Mouse (Mus musculus): ENCODE measurements at regions not wholly inside any gene's neighbourhood (a gene's known extent, or its start where the extent isn't known, plus 50 kb on each side); places are given as distances from the start of the nearest gene placed in this dataset.

GRCm38 (mm10) chr1:185617691-185618090 lies 163.0 kb downstream of the Slc30a10 start:
- DNase-seq, result no peak
- WGBS, result 68% methylated on average over 4 of the region's 4 CpGs
- Histone ChIP-seq H3K4me3 (ENCODE audit: insufficient read depth, low read depth, low read length) (no peak overlapping the region), H3K27ac (ENCODE audit: insufficient read depth, low read depth, low read length) (no peak overlapping the region), H3K4me1 (ENCODE audit: control insufficient read depth, insufficient read depth, low read length) (no peaks in the 10 kb centered on the region), H3K36me3 (ENCODE audit: control insufficient read depth, insufficient read depth, low read length) (no peaks in the 10 kb centered on the region), H3K27me3 (replicated peaks; ENCODE audit: control insufficient read depth, insufficient read depth, low read length) (no peaks in the 10 kb centered on the region)
- no peak for TF ChIP-seq CTCF (conservative IDR thresholded peaks at IDR 0.05; ENCODE audit: insufficient read depth, insufficient read length, low read depth, low read length)
- no peak for TF ChIP-seq POLR2A (IDR thresholded peaks at IDR 0.05; ENCODE audit: low read depth, low read length)

- WGBS, result 45% methylated on average over 9 of the region's 9 CpGs
- TF ChIP-seq CTCF (conservative IDR thresholded peaks at IDR 0.05; ENCODE audit: insufficient read depth, insufficient read length, low read depth, low read length), result no peak
- Histone ChIP-seq H3K4me1 (ENCODE audit: control insufficient read depth, insufficient read depth, low read length) (no peaks in the 10 kb centered on the region), H3K27me3 (replicated peaks; ENCODE audit: control insufficient read depth, insufficient read depth, low read length) (no peaks in the 10 kb centered on the region), H3K27ac (ENCODE audit: insufficient read depth, low read depth, low read length) (no peak overlapping the region), H3K36me3 (ENCODE audit: control insufficient read depth, insufficient read depth, low read length) (no peaks in the 10 kb centered on the region), H3K4me3 (ENCODE audit: insufficient read depth, low read depth, low read length) (no peak overlapping the region)
- DNase-seq, result peak; percentile 10
Observed at GRCm38 (mm10) chr1:185619011-185619410, 164.4 kb downstream of the Slc30a10 start.

- TF ChIP-seq POLR2A (IDR thresholded peaks at IDR 0.05; ENCODE audit: low read depth, low read length), result no peak
- TF ChIP-seq CTCF (conservative IDR thresholded peaks at IDR 0.05; ENCODE audit: insufficient read depth, insufficient read length, low read depth, low read length), result no peak
- DNase-seq, result no peak
- no peaks in the 10 kb centered on the region for H3K36me3 ChIP-seq (ENCODE audit: control insufficient read depth, insufficient read depth, low read length)
- H3K27ac ChIP-seq (ENCODE audit: insufficient read depth, low read depth, low read length), result no peak overlapping the region
- H3K27me3 ChIP-seq (replicated peaks; ENCODE audit: control insufficient read depth, insufficient read depth, low read length), result no peaks in the 10 kb centered on the region
- no peaks in the 10 kb centered on the region for H3K4me1 ChIP-seq (ENCODE audit: control insufficient read depth, insufficient read depth, low read length)
- WGBS, result 62% methylated on average over 3 of the region's 3 CpGs
- no peak overlapping the region for H3K4me3 ChIP-seq (ENCODE audit: insufficient read depth, low read depth, low read length)
Observed at GRCm38 (mm10) chr1:185628401-185628800, 173.8 kb downstream of the Slc30a10 start.

DNA sequence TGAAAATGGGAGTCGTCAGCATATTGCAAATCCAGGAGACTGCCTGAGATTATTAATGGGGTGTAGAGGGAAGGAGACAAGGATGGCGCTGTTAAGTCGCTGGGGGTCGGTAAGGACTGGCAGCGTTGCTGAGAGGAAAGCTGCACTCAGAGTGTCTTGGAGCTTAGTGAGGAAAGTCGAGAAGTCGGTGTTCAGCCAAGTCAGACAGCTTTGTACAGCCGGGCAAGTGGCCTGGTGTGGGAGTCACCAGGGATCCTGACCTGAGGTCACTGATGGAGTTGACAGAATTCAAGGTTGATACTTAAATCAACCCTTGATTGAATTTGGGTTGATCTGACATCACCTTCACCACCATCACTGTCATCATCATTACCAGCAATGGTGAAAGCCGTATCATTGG lies 175.3 kb downstream of the Slc30a10 start:
- 48% methylated on average over 9 of the region's 9 CpGs for WGBS
- TF ChIP-seq POLR2A (IDR thresholded peaks at IDR 0.05; ENCODE audit: low read depth, low read length) (no peak), CTCF (conservative IDR thresholded peaks at IDR 0.05; ENCODE audit: insufficient read depth, insufficient read length, low read depth, low read length) (no peak)

GRCm38 (mm10) chr1:185638631-185639030 lies 184.0 kb downstream of the Slc30a10 start:
- no peak for DNase-seq
- no peak overlapping the region for H3K4me3 ChIP-seq (ENCODE audit: insufficient read depth, low read depth, low read length)
- 89% methylated on average over 6 of the region's 6 CpGs for WGBS
- no peaks in the 10 kb centered on the region for H3K27me3 ChIP-seq (replicated peaks; ENCODE audit: control insufficient read depth, insufficient read depth, low read length)
- no peaks in the 10 kb centered on the region for H3K4me1 ChIP-seq (ENCODE audit: control insufficient read depth, insufficient read depth, low read length)
- no peaks in the 10 kb centered on the region for H3K36me3 ChIP-seq (ENCODE audit: control insufficient read depth, insufficient read depth, low read length)
- TF ChIP-seq POLR2A (IDR thresholded peaks at IDR 0.05; ENCODE audit: low read depth, low read length) (no peak), CTCF (conservative IDR thresholded peaks at IDR 0.05; ENCODE audit: insufficient read depth, insufficient read length, low read depth, low read length) (no peak)
- no peak overlapping the region for H3K27ac ChIP-seq (ENCODE audit: insufficient read depth, low read depth, low read length)

More for the DNA sequence above, 175.3 kb downstream of the Slc30a10 start:
- no peaks in the 10 kb centered on the region for H3K36me3 ChIP-seq (ENCODE audit: control insufficient read depth, insufficient read depth, low read length)
- H3K27ac ChIP-seq (ENCODE audit: insufficient read depth, low read depth, low read length), result no peak overlapping the region
- H3K4me3 ChIP-seq (ENCODE audit: insufficient read depth, low read depth, low read length), result no peak overlapping the region
- no peaks in the 10 kb centered on the region for H3K27me3 ChIP-seq (replicated peaks; ENCODE audit: control insufficient read depth, insufficient read depth, low read length)
- H3K4me1 ChIP-seq (ENCODE audit: control insufficient read depth, insufficient read depth, low read length), result no peaks in the 10 kb centered on the region
- DNase-seq, result no peak

DNA sequence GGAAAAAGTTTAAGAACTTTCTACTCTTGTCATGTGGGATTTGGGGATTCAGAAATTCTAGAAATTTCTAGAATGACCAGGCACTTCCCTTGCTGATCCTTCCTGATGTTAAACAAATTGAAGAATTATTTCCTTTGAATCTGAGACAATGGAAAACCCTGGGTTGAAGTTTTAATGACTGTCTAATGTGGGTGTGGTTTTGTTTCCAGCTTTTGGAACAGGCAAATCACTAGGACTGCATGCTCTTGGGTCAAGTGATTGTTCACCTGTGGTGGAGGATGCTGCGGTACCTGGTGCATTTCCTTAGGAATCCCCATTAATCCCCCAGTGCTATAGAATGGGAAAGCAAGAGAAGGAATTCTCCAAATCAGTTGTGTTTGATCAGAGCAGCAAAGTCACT lies 184.8 kb downstream of the Slc30a10 start:
- no peak overlapping the region for H3K4me3 ChIP-seq (ENCODE audit: insufficient read depth, low read depth, low read length)
- no peak overlapping the region for H3K27ac ChIP-seq (ENCODE audit: insufficient read depth, low read depth, low read length)
- no peaks in the 10 kb centered on the region for H3K36me3 ChIP-seq (ENCODE audit: control insufficient read depth, insufficient read depth, low read length)
- H3K27me3 ChIP-seq (replicated peaks; ENCODE audit: control insufficient read depth, insufficient read depth, low read length), result no peaks in the 10 kb centered on the region
- WGBS, result 83% methylated on average over 1 of the region's 1 CpGs
- TF ChIP-seq CTCF (conservative IDR thresholded peaks at IDR 0.05; ENCODE audit: insufficient read depth, insufficient read length, low read depth, low read length) (no peak), POLR2A (IDR thresholded peaks at IDR 0.05; ENCODE audit: low read depth, low read length) (no peak)
- H3K4me1 ChIP-seq (ENCODE audit: control insufficient read depth, insufficient read depth, low read length), result no peaks in the 10 kb centered on the region
- DNase-seq, result no peak

DNA sequence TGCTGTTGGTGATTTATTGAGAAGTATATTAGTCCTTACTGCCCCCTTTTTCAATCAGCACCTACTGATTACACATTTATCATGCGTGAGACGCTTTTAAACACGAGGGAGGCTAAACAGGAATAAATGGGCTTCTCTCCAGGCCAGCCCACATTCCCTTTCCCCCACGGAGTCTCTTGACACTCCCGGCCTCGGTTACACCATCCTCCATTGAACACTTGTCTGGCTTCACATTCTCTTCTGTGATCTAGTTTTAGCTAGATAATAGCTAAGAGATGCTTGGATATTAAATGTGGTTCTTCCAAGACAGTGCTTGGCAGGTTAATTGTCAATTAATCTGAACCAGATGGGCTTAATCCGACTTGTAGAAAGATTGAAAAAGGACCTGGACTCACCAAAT lies 189.4 kb downstream of the Slc30a10 start:
- no peak for DNase-seq
- no peaks in the 10 kb centered on the region for H3K36me3 ChIP-seq (ENCODE audit: control insufficient read depth, insufficient read depth, low read length)
- H3K27me3 ChIP-seq (replicated peaks; ENCODE audit: control insufficient read depth, insufficient read depth, low read length), result no peaks in the 10 kb centered on the region
- no peak overlapping the region for H3K4me3 ChIP-seq (ENCODE audit: insufficient read depth, low read depth, low read length)
- H3K27ac ChIP-seq (ENCODE audit: insufficient read depth, low read depth, low read length), result no peak overlapping the region
- TF ChIP-seq CTCF (conservative IDR thresholded peaks at IDR 0.05; ENCODE audit: insufficient read depth, insufficient read length, low read depth, low read length), result no peak
- no peak for TF ChIP-seq POLR2A (IDR thresholded peaks at IDR 0.05; ENCODE audit: low read depth, low read length)
- H3K4me1 ChIP-seq (ENCODE audit: control insufficient read depth, insufficient read depth, low read length), result no peaks in the 10 kb centered on the region
- 45% methylated on average over 7 of the region's 7 CpGs for WGBS

GRCm38 (mm10) chr1:185648128-185648527 lies 193.5 kb downstream of the Slc30a10 start:
- DNase-seq, result no peak
- no peak overlapping the region for H3K4me3 ChIP-seq (ENCODE audit: insufficient read depth, low read depth, low read length)
- WGBS, result 90% methylated on average over 6 of the region's 6 CpGs
- no peak overlapping the region for H3K27ac ChIP-seq (ENCODE audit: insufficient read depth, low read depth, low read length)
- H3K27me3 ChIP-seq (replicated peaks; ENCODE audit: control insufficient read depth, insufficient read depth, low read length), result no peaks in the 10 kb centered on the region
- no peaks in the 10 kb centered on the region for H3K4me1 ChIP-seq (ENCODE audit: control insufficient read depth, insufficient read depth, low read length)
- no peaks in the 10 kb centered on the region for H3K36me3 ChIP-seq (ENCODE audit: control insufficient read depth, insufficient read depth, low read length)
- TF ChIP-seq CTCF (conservative IDR thresholded peaks at IDR 0.05; ENCODE audit: insufficient read depth, insufficient read length, low read depth, low read length) (no peak), POLR2A (IDR thresholded peaks at IDR 0.05; ENCODE audit: low read depth, low read length) (no peak)

Data from kidney, adult 2 months (tissue).